25 mouse cellular contexts compared by ENCODE assay signal in genomic region chr10:105727353-105727752, GRCm38 (mm10).
DNase-seq lines count a peak whose midpoint lies in the region; ATAC-seq lines count a peak whose summit lies in the region.
"Had no signal": no experiment of that assay in that cellular context is flagged by ENCODE, and none has a peak within 500 bp of the region (broad histone marks: within the 10 kb centered on the region; RNA-seq: fewer than 3 reads in every experiment).

No protein-coding gene starts in this region.

- no peaks in the 10 kb centered on the region for H3K36me3 ChIP-seq in forebrain, embryonic 12.5 days (replicated peaks)
- H3K36me3 ChIP-seq in forebrain, embryonic 11.5 days (ENCODE audit: control insufficient read depth, insufficient read depth, low read length), result no peaks in the 10 kb centered on the region
- H3K36me3 ChIP-seq in neural tube, embryonic 14.5 days (ENCODE audit: control insufficient read depth, insufficient read depth, low read length), result no peaks in the 10 kb centered on the region
- H3K36me3 ChIP-seq in neural tube, embryonic 15.5 days, result no peaks in the 10 kb centered on the region
- H3K36me3 ChIP-seq in forebrain, embryonic 16.5 days (ENCODE audit: control insufficient read depth, insufficient read depth), result no peaks in the 10 kb centered on the region
- H3K36me3 ChIP-seq: heart, embryonic 10.5 days; heart, embryonic 13.5 days had no signal

- H3K9ac ChIP-seq in forebrain, embryonic 12.5 days, result no peak overlapping the region
- no peak overlapping the region for H3K9ac ChIP-seq in forebrain, embryonic 11.5 days (ENCODE audit: low read length)
- no peak overlapping the region for H3K9ac ChIP-seq in neural tube, embryonic 14.5 days (replicated peaks; ENCODE audit: low read depth, low read length)
- H3K9ac ChIP-seq in neural tube, embryonic 15.5 days (replicated peaks), result no peak overlapping the region
- H3K9ac ChIP-seq in forebrain, embryonic 16.5 days (replicated peaks; ENCODE audit: low read depth, low read length), result no peak overlapping the region
- H3K9ac ChIP-seq: heart, embryonic 13.5 days; hindbrain, embryonic 14.5 days had no signal

- no peaks in the 10 kb centered on the region for H3K4me1 ChIP-seq in forebrain, embryonic 12.5 days
- H3K4me1 ChIP-seq in forebrain, embryonic 11.5 days (replicated peaks; ENCODE audit: control insufficient read depth, insufficient read depth, low read length), result no peaks in the 10 kb centered on the region
- H3K4me1 ChIP-seq in neural tube, embryonic 14.5 days (ENCODE audit: control insufficient read depth, insufficient read depth, low read length), result no peaks in the 10 kb centered on the region
- H3K4me1 ChIP-seq in neural tube, embryonic 15.5 days, result no peaks in the 10 kb centered on the region
- H3K4me1 ChIP-seq in forebrain, embryonic 16.5 days (replicated peaks; ENCODE audit: control insufficient read depth, insufficient read depth, low read length), result no peaks in the 10 kb centered on the region; the same call in 1 of the 2 replicates
- H3K4me1 ChIP-seq: heart, embryonic 10.5 days; heart, embryonic 13.5 days had no signal

- H3K4me3 ChIP-seq in forebrain, embryonic 12.5 days (replicated peaks), result no peak overlapping the region
- H3K4me3 ChIP-seq in forebrain, embryonic 11.5 days (ENCODE audit: low read depth, low read length), result no peak overlapping the region
- no peak overlapping the region for H3K4me3 ChIP-seq in neural tube, embryonic 14.5 days (ENCODE audit: low read depth, low read length)
- no peak overlapping the region for H3K4me3 ChIP-seq in neural tube, embryonic 15.5 days (replicated peaks)
- H3K4me3 ChIP-seq in forebrain, embryonic 16.5 days (replicated peaks; ENCODE audit: low read length), result no peak overlapping the region
- H3K4me3 ChIP-seq: heart, embryonic 10.5 days; heart, embryonic 13.5 days had no signal

- 0 out of 2 replicates have a peak, but pooled peaks have one; percentile 58 for ATAC-seq in forebrain, embryonic 12.5 days (ENCODE audit: low FRiP score)
- ATAC-seq in forebrain, embryonic 11.5 days (replicated peaks; ENCODE audit: low FRiP score), result no peak
- ATAC-seq in neural tube, embryonic 14.5 days (ENCODE audit: low read depth), result peak; percentile 28; the same call in 1 of the 2 replicates
- no peak for ATAC-seq in neural tube, embryonic 15.5 days (ENCODE audit: low FRiP score)
- ATAC-seq in forebrain, embryonic 16.5 days, result peak; percentile 78
- ATAC-seq: CD4-positive, CD25-positive, alpha-beta regulatory T cell, adult 4 months; hindbrain, postnatal 0 days; inflammation-experienced regulatory T-cells, adult 6 months; intestine, embryonic 16.5 days had no signal

- 73% methylated on average over 6 of the region's 6 CpGs for WGBS in forebrain, embryonic 12.5 days
- 86% methylated on average over 6 of the region's 6 CpGs for WGBS in forebrain, embryonic 11.5 days
- WGBS in neural tube, embryonic 14.5 days, result 41% methylated on average over 6 of the region's 6 CpGs
- WGBS in neural tube, embryonic 15.5 days, result 32% methylated on average over 6 of the region's 6 CpGs
- WGBS in forebrain, embryonic 16.5 days, result 42% methylated on average over 6 of the region's 6 CpGs

- no peaks in the 10 kb centered on the region for H3K27me3 ChIP-seq in forebrain, embryonic 12.5 days
- no peaks in the 10 kb centered on the region for H3K27me3 ChIP-seq in forebrain, embryonic 11.5 days (ENCODE audit: control insufficient read depth, insufficient read depth, low read length)
- H3K27me3 ChIP-seq in neural tube, embryonic 14.5 days (ENCODE audit: control insufficient read depth, insufficient read depth, low read length), result no peaks in the 10 kb centered on the region
- no peaks in the 10 kb centered on the region for H3K27me3 ChIP-seq in neural tube, embryonic 15.5 days (replicated peaks)
- H3K27me3 ChIP-seq in forebrain, embryonic 16.5 days (replicated peaks; ENCODE audit: control insufficient read depth, insufficient read depth, low read length), result no peaks in the 10 kb centered on the region
- H3K27me3 ChIP-seq: heart, embryonic 13.5 days had no signal

- DNase-seq in forebrain, embryonic 11.5 days (ENCODE audit: low spot score), result no peak
- DNase-seq in B cell, adult 2 months, result no peak
- no peak for DNase-seq in lung, postnatal 4 days
- DNase-seq: adrenal gland, adult 2 months; adrenal gland, postnatal 14 days; cerebellum, adult 11-12 months; cerebellum, adult 8-10 months; cerebellum, postnatal 10 days; cerebellum, postnatal 36 days; embryo, embryonic 11 days; gastrocnemius, postnatal 25 days; heart, adult 18-20 months; heart, postnatal 14 days; heart, postnatal 4 days had no signal

- no peaks in the 10 kb centered on the region for H3K9me3 ChIP-seq in forebrain, embryonic 12.5 days
- H3K9me3 ChIP-seq in forebrain, embryonic 11.5 days (ENCODE audit: control insufficient read depth, low read length), result no peaks in the 10 kb centered on the region
- H3K9me3 ChIP-seq in neural tube, embryonic 14.5 days (ENCODE audit: control insufficient read depth, low read length), result no peaks in the 10 kb centered on the region
- no peaks in the 10 kb centered on the region for H3K9me3 ChIP-seq in neural tube, embryonic 15.5 days (replicated peaks)
- H3K9me3 ChIP-seq in forebrain, embryonic 16.5 days (ENCODE audit: control insufficient read depth, low read length), result no peaks in the 10 kb centered on the region
- H3K9me3 ChIP-seq: heart, embryonic 10.5 days had no signal

- H3K4me2 ChIP-seq in forebrain, embryonic 12.5 days, result no peak overlapping the region
- H3K4me2 ChIP-seq in forebrain, embryonic 11.5 days (ENCODE audit: low read depth, low read length, severe bottlenecking), result no peak overlapping the region
- H3K4me2 ChIP-seq in neural tube, embryonic 14.5 days (ENCODE audit: low read depth, low read length), result no peak overlapping the region
- H3K4me2 ChIP-seq in neural tube, embryonic 15.5 days, result no peak overlapping the region
- no peak overlapping the region for H3K4me2 ChIP-seq in forebrain, embryonic 16.5 days (ENCODE audit: low read length)
- H3K4me2 ChIP-seq: heart, embryonic 13.5 days; hindbrain, embryonic 14.5 days had no signal

- no peak overlapping the region for H3K27ac ChIP-seq in forebrain, embryonic 12.5 days
- no peak overlapping the region for H3K27ac ChIP-seq in forebrain, embryonic 11.5 days (ENCODE audit: low read depth, low read length)
- no peak overlapping the region for H3K27ac ChIP-seq in neural tube, embryonic 14.5 days (ENCODE audit: low read depth, low read length)
- no peak overlapping the region for H3K27ac ChIP-seq in neural tube, embryonic 15.5 days (replicated peaks)
- H3K27ac ChIP-seq in forebrain, embryonic 16.5 days (ENCODE audit: low read length), result no peak overlapping the region
- H3K27ac ChIP-seq: heart, embryonic 10.5 days; heart, embryonic 13.5 days; hindbrain, embryonic 14.5 days; hindbrain, postnatal 0 days had no signal

Comparison
In these comparisons a context has a peak if more than half of its experiments do, and no peak if none do; other contexts are left out.
1. ATAC-seq: peak in forebrain, embryonic 12.5 days (single experiment), neural tube, embryonic 14.5 days (single experiment) and forebrain, embryonic 16.5 days (single experiment); none in forebrain, embryonic 11.5 days (single experiment) and neural tube, embryonic 15.5 days (single experiment).